Mouse (Mus musculus): ENCODE data around the gene Csf3. TPM values are rescaled to one million over a fixed set of nuclear protein-coding genes. Genes with fewer than 3 reads are reported as not detected.
A peak's percentile ranks its signal among the peaks of the same experiment; 100 is the strongest.

Csf3 gene
- polyA plus RNA-seq, 1 experiment from 2014 or later, result not detected

DNA sequence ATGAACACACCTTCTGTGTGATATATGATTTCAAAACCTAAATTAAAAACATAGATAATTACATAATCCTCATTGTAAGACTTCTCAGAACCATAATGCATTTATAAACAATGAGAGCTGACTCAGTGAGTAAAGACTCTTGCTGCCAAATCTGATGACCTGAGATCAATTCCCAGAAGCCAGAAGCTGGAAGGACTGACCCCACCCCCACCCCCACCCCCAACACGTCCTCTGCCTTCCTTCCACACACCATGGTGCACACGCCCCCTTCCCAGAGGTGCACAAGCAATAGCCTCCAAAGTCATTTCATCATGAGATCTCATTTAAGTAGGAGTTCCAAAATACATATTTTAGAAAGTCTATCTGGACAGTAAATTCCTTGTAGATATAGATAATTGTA is 19.7 kb downstream of the Csf3 start:
- peak overlapping the region; percentile 81 for H3K27ac ChIP-seq (ENCODE audit: low read length)
- 71% methylated on average over 2 of the region's 2 CpGs for WGBS
- H3K9me3 ChIP-seq (ENCODE audit: low read length), result no peaks in the 10 kb centered on the region

GRCm38 (mm10) chr11:98721458-98722226 is 20.6 kb downstream of the Csf3 start:
- peak; percentile 73 for TF ChIP-seq CTCF (IDR thresholded peaks at IDR 0.05)
- TF ChIP-seq EP300 (IDR thresholded peaks at IDR 0.05), result peak; percentile 43; the same call in 1 of the 2 replicates
- DNase-seq (ENCODE audit: low spot score), result peak; percentile 95
- Histone ChIP-seq H3K9me3 (ENCODE audit: low read length) (no peaks in the 10 kb centered on the region), H3K36me3 (ENCODE audit: insufficient read depth, low read length) (0 out of 2 replicates have a peak, but pooled peaks cover 11% of the 10 kb centered on the region), H3K27me3 (replicated peaks; ENCODE audit: insufficient read depth, low read length) (no peaks in the 10 kb centered on the region), H3K4me1 (ENCODE audit: insufficient read depth, low read depth, low read length) (peaks cover 16% of the 10 kb centered on the region; the same call in 1 of the 2 replicates), H3K4me3 (ENCODE audit: low read depth, low read length) (no peak overlapping the region), H3K27ac (ENCODE audit: low read length) (peak overlapping the region; percentile 81), H3K4me2 (replicated peaks; ENCODE audit: low read depth, low read length) (no peak overlapping the region), H3K9ac (replicated peaks; ENCODE audit: low read depth) (no peak overlapping the region)
- WGBS, result 29% methylated on average over 24 of the region's 24 CpGs
- ATAC-seq, result peak; percentile 85

More for the DNA sequence above, 19.7 kb downstream of the Csf3 start:
- H3K9ac ChIP-seq (replicated peaks; ENCODE audit: low read depth), result no peak overlapping the region
- H3K4me2 ChIP-seq (replicated peaks; ENCODE audit: low read depth, low read length), result no peak overlapping the region
- DNase-seq (ENCODE audit: low spot score) (peak; percentile 48), ATAC-seq (no peak)
- no peak for TF ChIP-seq EP300 (IDR thresholded peaks at IDR 0.05)
- H3K27me3 ChIP-seq (replicated peaks; ENCODE audit: insufficient read depth, low read length), result no peaks in the 10 kb centered on the region
- no peak overlapping the region for H3K4me3 ChIP-seq (ENCODE audit: low read depth, low read length)
- H3K36me3 ChIP-seq (ENCODE audit: insufficient read depth, low read length), result 0 out of 2 replicates have a peak, but pooled peaks cover 11% of the 10 kb centered on the region
- H3K4me1 ChIP-seq (ENCODE audit: insufficient read depth, low read depth, low read length), result peaks cover 16% of the 10 kb centered on the region; the same call in 1 of the 2 replicates

- DNase-seq (ENCODE audit: low spot score), result no peak
- Histone ChIP-seq H3K4me2 (replicated peaks; ENCODE audit: low read depth, low read length) (no peak overlapping the region), H3K27ac (ENCODE audit: low read length) (0 out of 2 replicates have a peak overlapping the region, but pooled peaks have one; percentile 27), H3K9ac (replicated peaks; ENCODE audit: low read depth) (no peak overlapping the region), H3K9me3 (ENCODE audit: low read length) (no peaks in the 10 kb centered on the region), H3K36me3 (ENCODE audit: insufficient read depth, low read length) (0 out of 2 replicates have a peak, but pooled peaks cover 6% of the 10 kb centered on the region), H3K4me3 (ENCODE audit: low read depth, low read length) (no peak overlapping the region), H3K4me1 (ENCODE audit: insufficient read depth, low read depth, low read length) (peaks cover 15% of the 10 kb centered on the region; the same call in 1 of the 2 replicates), H3K27me3 (replicated peaks; ENCODE audit: insufficient read depth, low read length) (no peaks in the 10 kb centered on the region)
- WGBS, result 43% methylated on average over 7 of the region's 7 CpGs
- no peak for ATAC-seq
- TF ChIP-seq EP300 (IDR thresholded peaks at IDR 0.05) (no peak), CTCF (IDR thresholded peaks at IDR 0.05) (no peak)
These were observed 22.0 kb downstream of the Csf3 start for GRCm38 (mm10) chr11:98723098-98723497.

GRCm38 (mm10) chr11:98725926-98726506 is 25.0 kb downstream of the Csf3 start:
- DNase-seq (ENCODE audit: low spot score), result no peak
- no peak overlapping the region for H3K4me3 ChIP-seq (ENCODE audit: low read depth, low read length)
- WGBS, result 93% methylated on average over 15 of the region's 15 CpGs
- ATAC-seq, result no peak
- TF ChIP-seq EP300 (IDR thresholded peaks at IDR 0.05) (no peak), CTCF (IDR thresholded peaks at IDR 0.05) (no peak)
- H3K9ac ChIP-seq (replicated peaks; ENCODE audit: low read depth), result no peak overlapping the region
- H3K9me3 ChIP-seq (ENCODE audit: low read length), result no peaks in the 10 kb centered on the region
- 0 out of 2 replicates have a peak, but pooled peaks cover 6% of the 10 kb centered on the region for H3K36me3 ChIP-seq (ENCODE audit: insufficient read depth, low read length)
- H3K27me3 ChIP-seq (replicated peaks; ENCODE audit: insufficient read depth, low read length), result no peaks in the 10 kb centered on the region
- no peak overlapping the region for H3K27ac ChIP-seq (ENCODE audit: low read length)
- H3K4me1 ChIP-seq (ENCODE audit: insufficient read depth, low read depth, low read length), result peaks cover 17% of the 10 kb centered on the region; the same call in 1 of the 2 replicates
- H3K4me2 ChIP-seq (replicated peaks; ENCODE audit: low read depth, low read length), result no peak overlapping the region

- DNase-seq (ENCODE audit: low spot score) (peak; percentile 98), ATAC-seq (peak; percentile 98)
- Histone ChIP-seq H3K9ac (replicated peaks; ENCODE audit: low read depth) (peak within 1 kb of the TSS; percentile 42), H3K4me2 (replicated peaks; ENCODE audit: low read depth, low read length) (peak within 1 kb of the TSS; percentile 61), H3K9me3 (ENCODE audit: low read length) (no peaks in the 10 kb centered on the region), H3K36me3 (ENCODE audit: insufficient read depth, low read length) (0 out of 2 replicates have a peak, but pooled peaks cover 6% of the 10 kb centered on the region), H3K4me3 (ENCODE audit: low read depth, low read length) (peak within 1 kb of the TSS; percentile 69), H3K4me1 (ENCODE audit: insufficient read depth, low read depth, low read length) (peaks cover 7% of the 10 kb centered on the region; the same call in 1 of the 2 replicates), H3K27me3 (replicated peaks; ENCODE audit: insufficient read depth, low read length) (no peaks in the 10 kb centered on the region), H3K27ac (ENCODE audit: low read length) (peak within 1 kb of the TSS; percentile 51)
- WGBS, result under 1% methylated on average over 16 of the region's 16 CpGs
- TF ChIP-seq EP300 (IDR thresholded peaks at IDR 0.05) (peak; percentile 82), CTCF (IDR thresholded peaks at IDR 0.05) (no peak)
These were observed 28.1 kb downstream of the Csf3 start, which contains the start of gene Med24 for GRCm38 (mm10) chr11:98729119-98729588. Gene Med24, minus strand, starts transcription at chr11:98729435.

- Histone ChIP-seq H3K27me3 (replicated peaks; ENCODE audit: insufficient read depth, low read length) (no peaks in the 10 kb centered on the region), H3K9me3 (ENCODE audit: low read length) (no peaks in the 10 kb centered on the region), H3K9ac (replicated peaks; ENCODE audit: low read depth) (no peak overlapping the region), H3K4me1 (ENCODE audit: insufficient read depth, low read depth, low read length) (peaks cover 7% of the 10 kb centered on the region; the same call in 1 of the 2 replicates), H3K36me3 (ENCODE audit: insufficient read depth, low read length) (no peaks in the 10 kb centered on the region), H3K4me3 (ENCODE audit: low read depth, low read length) (no peak overlapping the region), H3K27ac (ENCODE audit: low read length) (no peak overlapping the region; the same call in 1 of the 2 replicates), H3K4me2 (replicated peaks; ENCODE audit: low read depth, low read length) (no peak overlapping the region)
- DNase-seq (ENCODE audit: low spot score) (no peak), ATAC-seq (no peak)
- TF ChIP-seq EP300 (IDR thresholded peaks at IDR 0.05), result no peak
- no peak for TF ChIP-seq CTCF (IDR thresholded peaks at IDR 0.05)
- 32% methylated on average over 4 of the region's 4 CpGs for WGBS
These were observed 29.7 kb downstream of the Csf3 start for GRCm38 (mm10) chr11:98730727-98731126.

Measured in lung, postnatal 0 days (tissue).